ENCODE assay signal across 7 mouse cellular contexts in genomic region chr9:76122888-76123287, GRCm38 (mm10).
DNase-seq lines count a peak whose midpoint lies in the region; ATAC-seq lines count a peak whose summit lies in the region.
"Not testable (repeated sequence)": the region's sequence is repeated elsewhere in the genome, so short reads cannot be mapped to it uniquely, and the experiment has no call there.

No protein-coding gene starts in this region.

- not testable (repeated sequence) for H3K9ac ChIP-seq in hindbrain, embryonic 15.5 days; lung, embryonic 16.5 days (ENCODE audit: low read length)

- not testable (repeated sequence) for H3K36me3 ChIP-seq in hindbrain, embryonic 15.5 days; lung, embryonic 16.5 days (ENCODE audit: control insufficient read depth, insufficient read depth, low read length)

- not testable (repeated sequence) for H3K9me3 ChIP-seq in hindbrain, embryonic 15.5 days; lung, embryonic 16.5 days (ENCODE audit: control insufficient read depth, low read length)

- DNase-seq in adrenal gland, adult (ENCODE audit: inconsistent age in 2 of 2, low spot score in 1 of 2) = peak; percentile 41 to 82
- peak; percentile 65 to 80 for DNase-seq in cerebellum, postnatal 25 days
- DNase-seq in frontal cortex, postnatal 14 days (ENCODE audit: low spot score in 2 of 2) = peak; percentile 21 to 37
- DNase-seq in layer of hippocampus, adult 9-11 months = peak; percentile 40
- DNase-seq in retina, embryonic 14.5 days (ENCODE audit: low spot score) = peak; percentile 79

- H3K4me2 ChIP-seq in hindbrain, embryonic 15.5 days; lung, embryonic 16.5 days (ENCODE audit: low read depth, low read length): not testable (repeated sequence)

- H3K4me1 ChIP-seq in hindbrain, embryonic 15.5 days (replicated peaks); lung, embryonic 16.5 days (replicated peaks; ENCODE audit: control insufficient read depth, insufficient read depth, low read length): not testable (repeated sequence)

- not testable (repeated sequence) for H3K27me3 ChIP-seq in hindbrain, embryonic 15.5 days; lung, embryonic 16.5 days (ENCODE audit: control insufficient read depth, insufficient read depth, low read depth, low read length)

- not testable (repeated sequence) for H3K4me3 ChIP-seq in hindbrain, embryonic 15.5 days; lung, embryonic 16.5 days (ENCODE audit: low read length)

- 2% methylated on average over 2 of the region's 2 CpGs for whole genome bisulfite sequencing in hindbrain, embryonic 15.5 days
- 2% methylated on average over 2 of the region's 2 CpGs for whole genome bisulfite sequencing in lung, embryonic 16.5 days

- peak; percentile 69; the same call in 1 of the 2 replicates for ATAC-seq in hindbrain, embryonic 15.5 days (ENCODE audit: low FRiP score, low read depth)
- ATAC-seq in lung, embryonic 16.5 days (ENCODE audit: low read depth) = peak; percentile 49; the same call in 1 of the 2 replicates

- not testable (repeated sequence) for H3K27ac ChIP-seq in hindbrain, embryonic 15.5 days (replicated peaks); lung, embryonic 16.5 days (ENCODE audit: low read length)

Comparison
In these comparisons a context has a peak if more than half of its experiments do, and no peak if none do; other contexts are left out.
1. DNase-seq: peak in every context shown above with its lines; median percentile 79 in retina, embryonic 14.5 days; 72 in cerebellum, postnatal 25 days; 62 in adrenal gland, adult; 40 in layer of hippocampus, adult 9-11 months; 29 in frontal cortex, postnatal 14 days.